Mouse (Mus musculus): ENCODE data around the gene Sacs. TPM values are rescaled to one million over a fixed set of nuclear protein-coding genes. Genes with fewer than 3 reads are reported as not detected.

Sacs gene
- 0.05 and 0.06 TPM in 2 replicates for polyA plus RNA-seq (2012; rRNA removed; ENCODE audit: low replicate concordance)

DNA sequence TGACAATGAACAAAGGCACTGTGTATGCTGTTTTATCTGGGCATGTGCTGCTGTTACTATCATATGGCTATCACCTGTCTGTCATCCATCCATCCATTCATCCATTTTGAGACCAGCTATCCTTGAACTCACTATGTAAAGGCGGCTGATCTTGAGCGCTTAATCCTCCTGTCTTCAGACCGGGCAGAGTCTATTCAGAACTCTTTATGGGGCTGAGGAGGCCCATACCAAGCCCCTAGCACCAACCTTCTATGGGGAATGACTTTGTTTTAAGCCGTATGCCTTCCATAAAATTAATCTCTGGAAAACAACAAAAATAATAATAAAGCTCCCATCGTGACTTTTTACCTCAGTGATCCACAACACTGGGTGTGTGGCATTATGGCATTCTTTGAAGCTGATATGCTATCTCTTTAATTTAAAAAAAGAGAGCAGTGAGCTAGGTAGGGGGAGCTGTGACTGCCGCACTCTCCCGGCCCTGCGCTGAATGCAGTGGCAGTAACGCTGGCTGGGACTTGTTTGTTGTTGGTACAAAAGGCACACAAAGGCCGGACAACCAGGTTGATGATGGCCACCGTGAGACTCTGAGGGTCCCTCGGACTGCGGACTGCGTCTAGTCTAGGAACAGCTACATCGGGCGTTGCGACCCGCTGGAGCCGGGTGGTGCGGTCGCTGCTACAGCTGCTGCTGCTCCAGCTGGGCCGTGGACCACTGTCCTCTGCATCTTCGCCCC lies at the start of gene Sacs:
Gene Sacs (plus strand): TSS at position 464 of the 733 bp plus-strand sequence.

DNA sequence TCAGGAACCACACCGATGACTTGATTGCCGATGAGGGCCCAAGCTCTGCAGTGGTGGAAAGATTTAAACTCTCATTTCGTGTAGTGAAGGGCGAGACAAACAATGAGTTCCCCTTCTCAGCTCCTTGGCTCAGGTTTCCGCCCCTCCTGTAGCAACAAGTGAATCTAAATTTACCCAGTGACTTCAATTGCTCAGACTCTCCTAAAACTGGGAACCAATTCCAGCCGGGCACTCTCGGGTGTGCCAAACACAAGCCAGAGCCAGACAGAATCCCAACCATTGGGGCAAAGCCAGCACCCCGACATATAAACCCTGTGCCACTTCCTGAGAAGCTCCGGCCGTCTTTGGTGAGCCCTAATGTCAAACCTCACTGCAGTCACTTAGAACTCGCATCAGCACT lies 120.1 kb downstream of the Sacs start, which contains the start of gene Sgcg:
Gene Sgcg (minus strand): TSS at position 139 of the 400 bp plus-strand sequence.

Other genes with a start within 250 kb of the Sacs start
- gene Tnfrsf19, start 92.0 kb upstream of the Sacs start, polyA plus RNA-seq (2012; rRNA removed; ENCODE audit: low replicate concordance) = 5.5 and 7.5 TPM in 2 replicates
- gene Sgcg, start 120.0 kb downstream of the Sacs start, polyA plus RNA-seq (2012; rRNA removed; ENCODE audit: low replicate concordance) = 0.04 TPM in 1 of 2 replicates, not detected in the other
- gene Arl11, start 171.3 kb downstream of the Sacs start, polyA plus RNA-seq (2012; rRNA removed; ENCODE audit: low replicate concordance) = 1.0 and 1.4 TPM in 2 replicates
- gene Ebpl, start 222.0 kb downstream of the Sacs start, polyA plus RNA-seq (2012; rRNA removed; ENCODE audit: low replicate concordance) = 2.1 and 2.7 TPM in 2 replicates

Measured in duodenum, adult 2 months (tissue).